Mouse (Mus musculus) B cell, adult 2 months (primary cell): ENCODE data around the gene Cit.

Experiments used
- DNase-seq, 2 experiments: peaks; one replicate each; pipeline ENCODE4 v3.0.0; 2022

Gene Cit

DNA sequence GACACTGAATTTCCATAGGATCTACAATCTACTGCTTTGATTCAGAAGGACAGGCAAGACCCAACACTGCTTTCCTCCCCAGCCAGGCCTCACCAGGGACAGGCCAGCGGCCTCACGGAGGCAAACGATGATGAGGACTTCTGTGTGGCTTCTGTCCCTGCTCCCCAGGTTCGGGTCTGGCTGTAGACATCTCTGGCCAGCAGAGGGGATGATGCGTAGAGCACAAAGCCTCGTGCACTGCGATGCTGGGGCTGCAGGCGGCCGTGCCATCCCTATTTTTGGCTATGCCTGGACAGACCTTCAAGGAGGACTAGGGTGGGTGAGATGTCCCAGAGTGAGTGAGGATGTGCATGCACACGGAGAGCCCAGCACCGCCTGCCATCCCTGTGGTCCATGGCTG lies 169.2 kb downstream of the Cit start:
- no peak for DNase-seq

DNA sequence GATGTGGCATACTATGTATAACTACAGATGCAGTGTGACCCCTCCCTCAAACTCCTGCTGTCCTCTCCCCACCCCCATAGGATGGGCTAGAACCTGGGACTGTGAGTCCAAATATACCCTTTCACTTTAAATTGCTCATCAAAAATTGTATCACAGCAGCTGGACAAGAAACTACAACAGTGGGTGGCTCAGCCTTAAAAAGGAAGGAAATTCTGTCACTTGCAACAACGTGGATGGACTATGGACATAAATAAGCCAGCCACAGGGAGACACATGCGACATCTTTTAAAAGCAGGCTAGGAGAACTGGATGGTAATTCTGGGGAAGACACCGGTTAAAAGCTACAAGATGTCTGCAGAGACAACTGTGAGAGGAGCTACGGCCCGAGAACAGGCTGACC lies 171.5 kb downstream of the Cit start:
- DNase-seq, result no peak

GRCm38 (mm10) chr5:116017391-116017790 lies 172.3 kb downstream of the Cit start:
- no peak for DNase-seq

- DNase-seq, result no peak
Measured at GRCm38 (mm10) chr5:116018196-116018595, 173.1 kb downstream of the Cit start.

- DNase-seq, result no peak
Measured at GRCm38 (mm10) chr5:116018784-116019183, 173.7 kb downstream of the Cit start.

GRCm38 (mm10) chr5:116019371-116019770 lies 174.3 kb downstream of the Cit start:
- DNase-seq, result no peak

- no peak for DNase-seq
Measured at GRCm38 (mm10) chr5:116021552-116021951, 176.5 kb downstream of the Cit start.

GRCm38 (mm10) chr5:116022131-116022530 lies 177.1 kb downstream of the Cit start:
- no peak for DNase-seq

GRCm38 (mm10) chr5:116022658-116023200 lies 177.7 kb downstream of the Cit start:
- no peak for DNase-seq

DNA sequence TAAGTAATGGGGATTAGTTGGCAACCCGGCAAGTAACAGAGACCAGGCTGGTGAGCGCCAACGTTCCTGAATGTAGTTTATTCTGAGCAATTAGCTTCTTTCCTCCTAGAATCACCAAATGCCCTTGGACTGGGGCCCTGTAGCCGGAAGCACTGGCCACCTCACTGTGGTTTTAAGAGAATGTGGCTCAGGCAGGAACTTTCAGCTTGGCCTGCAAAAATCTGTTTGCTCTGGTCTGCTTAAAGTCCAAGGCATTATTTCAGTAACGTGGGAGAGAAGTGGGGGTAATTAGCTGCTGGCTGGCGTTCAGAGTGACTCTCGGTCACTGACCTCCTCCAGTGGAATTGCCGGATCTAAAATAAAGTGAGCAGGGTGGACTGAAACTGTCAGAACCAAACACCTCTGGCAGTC lies 178.2 kb downstream of the Cit start:
- DNase-seq, result no peak

GRCm38 (mm10) chr5:116023821-116024284 lies 178.8 kb downstream of the Cit start:
- no peak for DNase-seq

DNA sequence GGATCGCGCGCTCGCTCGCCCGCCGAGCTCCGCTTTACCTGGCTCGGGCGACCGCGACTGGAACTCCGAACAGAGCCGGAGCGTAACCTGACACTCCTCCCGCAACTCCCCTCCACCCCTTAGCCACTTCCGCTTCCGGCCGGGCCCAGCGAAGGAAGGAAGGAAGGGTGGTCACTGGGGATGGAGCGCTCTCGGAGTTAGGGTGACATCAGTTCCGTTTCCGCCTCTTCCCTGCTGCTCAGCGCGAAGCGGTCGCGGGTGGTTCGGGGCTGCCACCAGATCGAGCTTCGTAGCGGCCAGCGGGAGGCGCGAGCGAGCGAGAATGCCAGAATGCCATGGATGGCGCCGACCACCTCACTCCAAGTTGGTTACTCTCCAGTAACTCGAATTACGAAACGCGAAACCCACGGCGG lies 179.3 kb downstream of the Cit start, which contains the start of gene Prkab1:
Gene Prkab1, minus strand, starts transcription at position 182 of the 413 bp plus-strand sequence.
- DNase-seq, result peak; percentile 92 to 93

DNA sequence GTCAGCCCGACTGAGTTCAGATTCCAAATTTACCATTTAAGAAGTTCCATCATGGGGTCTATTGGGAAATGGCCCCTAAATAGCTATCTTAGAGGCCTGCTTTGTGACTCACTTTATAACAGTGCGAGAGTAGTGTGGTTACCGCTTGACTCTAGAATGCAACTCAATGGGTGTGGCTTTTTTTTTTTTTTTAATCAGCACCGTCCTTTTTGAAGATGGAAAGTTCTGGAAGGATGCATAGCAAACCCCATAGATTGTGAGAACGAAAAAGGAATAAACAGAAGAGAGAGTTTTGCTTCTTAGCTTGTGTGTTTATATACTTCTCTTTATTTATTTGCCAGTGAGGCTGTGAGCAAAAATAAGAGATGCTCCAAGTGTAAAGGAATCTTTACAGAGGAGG lies 181.0 kb downstream of the Cit start:
- DNase-seq, result no peak

- DNase-seq, result no peak
Measured at GRCm38 (mm10) chr5:116026561-116026960, 181.5 kb downstream of the Cit start.

- peak in 1 of 2 experiments; percentile 24 for DNase-seq
Measured at GRCm38 (mm10) chr5:116029071-116029470, 184.0 kb downstream of the Cit start.

DNA sequence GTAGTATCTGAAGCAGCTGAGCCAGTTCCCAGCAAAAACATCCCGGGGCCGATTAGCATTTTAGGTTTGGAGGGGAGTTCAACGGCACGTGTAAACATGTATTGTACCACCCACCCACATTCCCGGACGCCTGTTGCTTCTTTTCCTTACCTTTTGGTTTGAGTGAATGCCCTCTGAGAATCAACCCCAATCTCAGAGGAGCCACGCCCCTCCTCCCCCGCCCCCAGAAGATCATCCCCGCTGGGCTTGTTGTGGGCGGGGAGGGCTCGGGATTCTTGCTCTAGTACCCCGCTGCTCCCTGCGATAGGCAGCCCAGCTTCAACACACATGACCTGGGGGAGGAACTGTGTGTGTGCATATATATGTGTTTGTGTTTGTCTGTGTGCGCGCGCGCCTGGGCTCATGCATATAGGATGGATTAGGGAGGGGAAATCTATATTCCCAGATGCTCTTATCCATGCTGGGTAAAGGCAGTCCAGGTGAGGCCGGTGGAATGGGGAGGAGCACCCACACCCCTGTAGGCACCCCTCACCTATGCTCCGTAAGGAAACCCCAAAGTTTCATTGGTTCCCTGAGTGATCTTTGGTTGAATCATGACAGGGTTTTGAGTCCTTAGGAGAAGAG lies 185.6 kb downstream of the Cit start:
- no peak for DNase-seq

- DNase-seq, result peak; percentile 70 to 73
Measured at GRCm38 (mm10) chr5:116031190-116031577, 186.1 kb downstream of the Cit start.

- DNase-seq, result no peak
Measured at GRCm38 (mm10) chr5:116036465-116036864, 191.4 kb downstream of the Cit start.

DNA sequence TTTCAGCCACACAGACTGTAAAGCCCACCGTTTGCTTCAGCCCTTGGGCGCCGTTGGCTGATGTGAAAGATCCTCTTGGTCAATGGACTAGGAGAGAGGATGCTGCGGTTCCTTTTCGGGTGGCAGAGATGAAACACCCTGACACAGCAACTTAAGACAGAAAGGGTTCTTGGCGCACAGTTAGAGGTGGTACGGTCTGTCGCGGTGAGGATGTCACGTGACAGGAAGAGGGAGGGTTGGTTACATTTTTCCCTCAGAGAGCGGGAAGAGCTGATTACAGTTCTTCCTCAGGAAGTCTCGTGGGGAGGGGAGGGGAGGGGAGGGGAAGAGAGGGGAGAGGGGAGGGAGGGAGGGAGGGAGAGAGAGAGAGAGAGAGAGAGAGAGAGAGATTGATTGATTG lies 192.7 kb downstream of the Cit start:
- DNase-seq, result no peak

DNA sequence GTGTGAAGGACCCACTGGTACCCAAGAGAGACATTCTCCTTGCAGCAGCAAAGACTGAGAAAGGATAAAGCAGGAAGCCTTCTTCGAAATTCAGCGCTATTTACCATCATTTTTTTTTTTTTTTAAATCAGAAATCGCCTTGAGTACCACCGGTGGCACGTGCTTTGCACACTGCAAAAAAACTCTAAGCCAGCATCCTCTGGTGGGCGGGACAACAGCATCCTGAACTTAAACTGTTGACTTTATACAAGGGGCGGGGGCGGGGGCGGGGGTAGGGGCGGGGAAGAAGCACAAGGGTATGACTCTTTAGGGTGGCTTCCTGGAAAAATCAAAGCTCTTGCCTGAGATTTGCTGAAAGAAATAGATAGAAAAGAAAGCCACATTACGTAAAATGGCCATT lies 194.6 kb downstream of the Cit start:
- no peak for DNase-seq

DNA sequence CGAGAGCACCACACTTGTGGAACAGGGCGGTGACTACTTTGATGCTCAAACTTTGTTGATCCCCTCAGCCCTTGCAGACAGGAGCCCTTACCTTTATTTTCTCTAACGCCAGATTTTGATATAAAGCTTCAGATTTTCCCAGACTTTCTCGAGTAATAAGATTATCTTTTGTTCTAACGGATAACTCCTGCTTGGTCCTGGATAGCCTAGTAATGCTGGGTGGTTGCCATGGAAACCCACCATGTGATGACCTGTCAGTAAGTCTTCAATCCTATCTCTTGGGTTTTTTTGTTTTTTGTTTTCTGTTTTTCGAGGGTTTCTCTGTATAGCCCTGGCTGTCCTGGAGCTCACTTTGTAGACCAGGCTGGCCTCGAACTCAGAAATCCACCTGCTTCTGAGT lies 197.2 kb downstream of the Cit start:
- no peak for DNase-seq

GRCm38 (mm10) chr5:116045581-116045980 lies 200.5 kb downstream of the Cit start:
- no peak for DNase-seq

GRCm38 (mm10) chr5:116046246-116046645 lies 201.2 kb downstream of the Cit start:
- no peak for DNase-seq

- no peak for DNase-seq
Measured at GRCm38 (mm10) chr5:116048321-116048720, 203.2 kb downstream of the Cit start.

DNA sequence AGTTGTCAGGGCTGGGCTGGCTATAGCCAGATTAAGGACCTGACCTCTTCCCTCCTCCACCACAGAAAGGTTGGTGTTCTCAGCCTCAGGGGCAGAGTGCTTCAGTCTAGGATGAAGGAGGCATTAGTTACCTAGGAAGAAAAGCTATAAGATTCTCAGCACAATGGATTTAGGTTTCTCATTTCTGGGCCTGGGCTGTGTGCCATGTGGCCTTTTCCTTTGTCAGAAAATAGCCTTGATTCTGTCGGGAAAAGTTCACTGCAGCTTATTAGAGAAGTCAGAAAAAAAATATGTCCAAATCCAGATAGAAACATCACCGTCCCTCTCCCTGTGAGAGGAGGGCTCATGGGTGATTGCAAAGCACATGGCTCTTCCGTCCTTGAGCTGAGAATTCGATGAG lies 204.7 kb downstream of the Cit start:
- DNase-seq, result no peak
